Mouse (Mus musculus) frontal cortex, adult 2 months (tissue): ENCODE measurements around the gene Lat. TPM values are rescaled to one million over a fixed set of nuclear protein-coding genes. Genes with fewer than 3 reads are reported as not detected.

ENCODE experiments used
- DNase-seq, 2 experiments: peaks; one replicate each; pipeline ENCODE4 v3.0.0; 2022; ENCODE audit warnings: low spot score in 1 of 2; ENCODE audit errors: extremely low spot score in 1 of 2
- polyA plus RNA-seq: library from polyadenylated mRNA; depleted of rRNA; stranded (reverse); fragments of >200 nt; gene quantifications from 2 replicates; pipeline ENCODE4 v1.2.3, GENCODE M21; 2012

Lat gene
- polyA plus RNA-seq, 1 experiment = 1.3 TPM

GRCm38 (mm10) chr7:126373007-126373406 lies 3.6 kb upstream of the Lat start:
- no peak for DNase-seq

- no peak for DNase-seq
These were observed 1.0 kb downstream of the Lat start for GRCm38 (mm10) chr7:126368367-126368766.

- DNase-seq = no peak
These were observed 1.7 kb downstream of the Lat start for GRCm38 (mm10) chr7:126367636-126368035.

- no peak for DNase-seq
These were observed 6.3 kb downstream of the Lat start for GRCm38 (mm10) chr7:126363038-126363437.

- DNase-seq = no peak
These were observed 10.3 kb downstream of the Lat start for GRCm38 (mm10) chr7:126359049-126359448.

- DNase-seq = no peak
These were observed 11.0 kb downstream of the Lat start for GRCm38 (mm10) chr7:126358413-126358812.

- no peak for DNase-seq
These were observed 11.5 kb downstream of the Lat start for GRCm38 (mm10) chr7:126357838-126358237.

GRCm38 (mm10) chr7:126356793-126357591 lies 12.4 kb downstream of the Lat start:
- no peak for DNase-seq

GRCm38 (mm10) chr7:126355847-126356597 lies 13.3 kb downstream of the Lat start:
- DNase-seq = peak in 1 of 2 experiments; percentile 48

- DNase-seq = no peak
These were observed 14.4 kb downstream of the Lat start for GRCm38 (mm10) chr7:126354738-126355614.

GRCm38 (mm10) chr7:126353994-126354365 lies 15.4 kb downstream of the Lat start:
- DNase-seq = no peak

- no peak for DNase-seq
These were observed 15.9 kb downstream of the Lat start for GRCm38 (mm10) chr7:126353251-126353993.

GRCm38 (mm10) chr7:126351419-126351951 lies 17.9 kb downstream of the Lat start:
- no peak for DNase-seq

GRCm38 (mm10) chr7:126350748-126351418 lies 18.5 kb downstream of the Lat start:
- DNase-seq = no peak

GRCm38 (mm10) chr7:126348293-126348692 lies 21.1 kb downstream of the Lat start:
- no peak for DNase-seq

GRCm38 (mm10) chr7:126347098-126347497 lies 22.3 kb downstream of the Lat start:
- DNase-seq = no peak

GRCm38 (mm10) chr7:126345969-126346368 lies 23.4 kb downstream of the Lat start:
- DNase-seq = no peak

GRCm38 (mm10) chr7:126345557-126345956 lies 23.8 kb downstream of the Lat start:
- DNase-seq = no peak

GRCm38 (mm10) chr7:126340896-126341295 lies 28.5 kb downstream of the Lat start:
- DNase-seq = no peak
